Mouse (Mus musculus) MEL (cell line): ENCODE data around the gene Hes3. TPM values are rescaled to one million over a fixed set of nuclear protein-coding genes. Genes with fewer than 3 reads are reported as not detected.

ENCODE experiments used
- DNase-seq: peaks from one replicate; pipeline ENCODE4 v3.0.0; 2011; ENCODE audit warnings: low read depth, low spot score
- H3K27ac ChIP-seq: 2 replicates; pipeline ENCODE4 v1.5.1; 2012; ENCODE audit warnings: low read depth, mild to moderate bottlenecking, control low read depth, low read length, moderate library complexity; ENCODE audit not compliant: control insufficient read depth
- H3K27me3 ChIP-seq, 2 experiments: fragments of 150-350 bp in 1 of 2; sonication (generic) in 1 of 2; 2 replicates each; pipeline ENCODE4 v1.6.1; 2012; ENCODE audit warnings: low read length in 2 of 2, mild to moderate bottlenecking in 2 of 2, improper control_type of control experiment in 1 of 2, moderate library complexity in 1 of 2; ENCODE audit not compliant: insufficient read depth in 2 of 2, control insufficient read depth in 1 of 2
- H3K36me3 ChIP-seq, 2 experiments: 2 replicates each; pipeline ENCODE4 v1.6.1; 2012 to 2014; ENCODE audit warnings: low read length in 2 of 2, improper control_type of control experiment in 1 of 2, inconsistent platforms in 1 of 2, mild to moderate bottlenecking in 1 of 2; ENCODE audit not compliant: insufficient read depth in 2 of 2, control insufficient read depth in 1 of 2
- H3K4me1 ChIP-seq, 2 experiments: fragments of 150-350 bp in 1 of 2; sonication (generic) in 1 of 2; 2 replicates each; pipeline ENCODE4 v1.6.1; 2012; ENCODE audit warnings: low read length in 2 of 2, improper control_type of control experiment in 1 of 2, mild to moderate bottlenecking in 1 of 2; ENCODE audit not compliant: insufficient read depth in 2 of 2, control insufficient read depth in 1 of 2
- H3K4me3 ChIP-seq, 2 experiments: fragments of 150-350 bp in 1 of 2; sonication (generic) in 1 of 2; 2 replicates each; pipeline ENCODE4 v1.5.1; 2012; ENCODE audit warnings: low read depth in 2 of 2, low read length in 2 of 2, mild to moderate bottlenecking in 2 of 2, moderate library complexity in 2 of 2, control low read depth in 1 of 2, improper control_type of control experiment in 1 of 2; ENCODE audit not compliant: control insufficient read depth in 1 of 2, insufficient read depth in 1 of 2
- H3K79me2 ChIP-seq: 2 replicates; pipeline ENCODE4 v1.6.1; 2012; ENCODE audit warnings: mild to moderate bottlenecking, low read length, moderate library complexity; ENCODE audit not compliant: control insufficient read depth, poor library complexity, insufficient read depth
- H3K9ac ChIP-seq: 2 replicates; pipeline ENCODE4 v1.6.1; 2012; ENCODE audit warnings: low read depth, mild to moderate bottlenecking, control low read depth, low read length, moderate library complexity; ENCODE audit not compliant: control insufficient read depth, poor library complexity, severe bottlenecking
- H3K9me3 ChIP-seq: fragments of 150-350 bp; sonication (generic); replicated peaks from 2 replicates; pipeline ENCODE4 v1.6.1; 2012; ENCODE audit warnings: mild to moderate bottlenecking, low read length, improper control_type of control experiment, moderate library complexity; ENCODE audit not compliant: insufficient read depth
- BHLHE40 ChIP-seq: IDR thresholded peaks from 2 replicates; pipeline ENCODE4 v1.6.1; 2012; ENCODE audit warnings: low read depth, mild to moderate bottlenecking, inconsistent platforms, low read length, improper control_type of control experiment, borderline replicate concordance
- CHD1 ChIP-seq: IDR thresholded peaks from 2 replicates; pipeline ENCODE4 v1.6.1; 2012; ENCODE audit warnings: low read depth, mild to moderate bottlenecking, inconsistent platforms, low read length, improper control_type of control experiment
- CHD2 ChIP-seq: IDR thresholded peaks from 2 replicates; pipeline ENCODE4 v1.6.1; 2011; ENCODE audit warnings: low read length, improper control_type of control experiment
- CTCF ChIP-seq, 3 experiments: IDR thresholded peaks in 2 of 3; conservative IDR thresholded peaks in 1 of 3; 2 replicates each; pipeline ENCODE4 v1.5.1; 2011 to 2012; ENCODE audit warnings: low read length in 3 of 3, low read depth in 2 of 3, mild to moderate bottlenecking in 2 of 3, improper control_type of control experiment in 1 of 3, inconsistent platforms in 1 of 3, mixed read lengths in 1 of 3, moderate library complexity in 1 of 3; ENCODE audit not compliant: control insufficient read depth in 1 of 3, insufficient read depth in 1 of 3, poor library complexity in 1 of 3, severe bottlenecking in 1 of 3
- E2F4 ChIP-seq: IDR thresholded peaks from 2 replicates; pipeline ENCODE4 v1.6.1; 2011; ENCODE audit warnings: low read depth, low read length, improper control_type of control experiment, borderline replicate concordance
- EP300 ChIP-seq, 2 experiments: IDR thresholded peaks; 2 replicates each; pipeline ENCODE4 v1.6.1; 2011; ENCODE audit warnings: improper control_type of control experiment in 2 of 2, low read length in 2 of 2, low read depth in 1 of 2, mild to moderate bottlenecking in 1 of 2
- ETS1 ChIP-seq: IDR thresholded peaks from 2 replicates; pipeline ENCODE4 v1.6.1; 2012; ENCODE audit warnings: low read depth, mild to moderate bottlenecking, inconsistent platforms, low read length, improper control_type of control experiment, moderate library complexity
- GATA1 ChIP-seq: IDR thresholded peaks from 2 replicates; pipeline ENCODE4 v1.6.1; 2011; ENCODE audit warnings: low read depth, low read length, improper control_type of control experiment
- HCFC1 ChIP-seq: IDR thresholded peaks from 2 replicates; pipeline ENCODE4 v1.6.1; 2012; ENCODE audit warnings: low read depth, mild to moderate bottlenecking, inconsistent platforms, low read length, improper control_type of control experiment, moderate library complexity
- JUND ChIP-seq: IDR thresholded peaks from 2 replicates; pipeline ENCODE4 v1.6.1; 2011; ENCODE audit warnings: low read depth, mild to moderate bottlenecking, improper control_type of control experiment, low read length
- KAT2A ChIP-seq: conservative IDR thresholded peaks from 2 replicates; pipeline ENCODE4 v1.6.1; 2012; ENCODE audit warnings: low read depth, low read length, improper control_type of control experiment, inconsistent platforms
- MAFK ChIP-seq: IDR thresholded peaks from 2 replicates; pipeline ENCODE4 v1.6.1; 2011; ENCODE audit warnings: low read depth, mild to moderate bottlenecking, low read length, improper control_type of control experiment, borderline replicate concordance
- MAX ChIP-seq: IDR thresholded peaks from 2 replicates; pipeline ENCODE4 v1.6.1; 2011; ENCODE audit warnings: low read length, improper control_type of control experiment
- MAZ ChIP-seq: IDR thresholded peaks from 2 replicates; pipeline ENCODE4 v1.6.1; 2012; ENCODE audit warnings: low read depth, mild to moderate bottlenecking, inconsistent platforms, low read length, improper control_type of control experiment
- MEF2A ChIP-seq: IDR thresholded peaks from 2 replicates; pipeline ENCODE4 v1.6.1; 2014; ENCODE audit warnings: low read depth, mild to moderate bottlenecking, inconsistent platforms, low read length, improper control_type of control experiment; ENCODE audit not compliant: poor library complexity, insufficient replicate concordance, severe bottlenecking; ENCODE audit errors: extremely low read depth
- MXI1 ChIP-seq: IDR thresholded peaks from 2 replicates; pipeline ENCODE4 v1.6.1; 2011; ENCODE audit warnings: mild to moderate bottlenecking, low read depth, low read length, improper control_type of control experiment
- MYB ChIP-seq: IDR thresholded peaks from 2 replicates; pipeline ENCODE4 v1.6.1; 2011; ENCODE audit warnings: mild to moderate bottlenecking, low read depth, low read length, improper control_type of control experiment
- MYC ChIP-seq: IDR thresholded peaks from 2 replicates; pipeline ENCODE4 v1.6.1; 2011; ENCODE audit warnings: low read depth, mild to moderate bottlenecking, low read length, improper control_type of control experiment, moderate library complexity
- NRF1 ChIP-seq: IDR thresholded peaks from 2 replicates; pipeline ENCODE4 v1.6.1; 2014; ENCODE audit warnings: low read depth, mild to moderate bottlenecking, inconsistent platforms, low read length, improper control_type of control experiment, moderate library complexity; ENCODE audit not compliant: poor library complexity, insufficient read depth, severe bottlenecking
- POLR2A ChIP-seq, 2 experiments: IDR thresholded peaks; 2 replicates each; pipeline ENCODE4 v1.6.1; 2011 to 2012; ENCODE audit warnings: low read length in 2 of 2, mild to moderate bottlenecking in 2 of 2, control low read depth in 1 of 2, improper control_type of control experiment in 1 of 2, low read depth in 1 of 2, moderate library complexity in 1 of 2; ENCODE audit not compliant: control insufficient read depth in 1 of 2, insufficient read depth in 1 of 2, poor library complexity in 1 of 2
- POLR2AphosphoS2 ChIP-seq: IDR thresholded peaks from 2 replicates; pipeline ENCODE4 v1.6.1; 2011; ENCODE audit warnings: low read length, improper control_type of control experiment
- POLR2AphosphoS5 ChIP-seq: IDR thresholded peaks from 2 replicates; pipeline ENCODE4 v1.6.1; 2012; ENCODE audit warnings: low read depth, borderline replicate concordance, mild to moderate bottlenecking, inconsistent platforms, low read length, moderate library complexity, mixed read lengths
- RAD21 ChIP-seq: IDR thresholded peaks from 2 replicates; pipeline ENCODE4 v1.6.1; 2011; ENCODE audit warnings: mild to moderate bottlenecking, low read depth, low read length, improper control_type of control experiment
- RCOR1 ChIP-seq: IDR thresholded peaks from 2 replicates; pipeline ENCODE4 v1.6.1; 2012; ENCODE audit warnings: low read depth, mild to moderate bottlenecking, inconsistent platforms, low read length, improper control_type of control experiment
- SIN3A ChIP-seq: IDR thresholded peaks from 2 replicates; pipeline ENCODE4 v1.6.1; 2012; ENCODE audit warnings: low read length, improper control_type of control experiment, inconsistent platforms
- SMC3 ChIP-seq: IDR thresholded peaks from 2 replicates; pipeline ENCODE4 v1.6.1; 2011; ENCODE audit warnings: low read depth, low read length, improper control_type of control experiment
- TAL1 ChIP-seq: IDR thresholded peaks from 2 replicates; pipeline ENCODE4 v1.6.1; 2012; ENCODE audit warnings: mild to moderate bottlenecking, inconsistent platforms, low read length, moderate library complexity, mixed read lengths
- TCF12 ChIP-seq: IDR thresholded peaks from 2 replicates; pipeline ENCODE4 v1.6.1; 2014; ENCODE audit warnings: low read depth, mild to moderate bottlenecking, inconsistent platforms, low read length, improper control_type of control experiment, moderate library complexity
- UBTF ChIP-seq: IDR thresholded peaks from 2 replicates; pipeline ENCODE4 v1.6.1; 2012; ENCODE audit warnings: low read depth, mild to moderate bottlenecking, inconsistent platforms, low read length, improper control_type of control experiment, moderate library complexity, borderline replicate concordance; ENCODE audit not compliant: insufficient read depth
- USF1 ChIP-seq: IDR thresholded peaks from 2 replicates; pipeline ENCODE4 v1.6.1; 2014; ENCODE audit warnings: low read depth, mild to moderate bottlenecking, inconsistent platforms, low read length, improper control_type of control experiment, moderate library complexity
- USF2 ChIP-seq, 2 experiments: IDR thresholded peaks; 2 replicates each; pipeline ENCODE4 v1.6.1; 2011 to 2012; ENCODE audit warnings: improper control_type of control experiment in 2 of 2, low read length in 2 of 2, borderline replicate concordance in 1 of 2, inconsistent platforms in 1 of 2, low read depth in 1 of 2, mild to moderate bottlenecking in 1 of 2; ENCODE audit not compliant: insufficient read depth in 1 of 2
- ZC3H11A ChIP-seq: IDR thresholded peaks from 2 replicates; pipeline ENCODE4 v1.6.1; 2012; ENCODE audit warnings: low read depth, mild to moderate bottlenecking, inconsistent platforms, low read length, improper control_type of control experiment
- ZKSCAN1 ChIP-seq: IDR thresholded peaks from 2 replicates; pipeline ENCODE4 v1.6.1; 2012; ENCODE audit warnings: low read depth, mild to moderate bottlenecking, inconsistent platforms, low read length, improper control_type of control experiment, moderate library complexity
- ZMIZ1 ChIP-seq: IDR thresholded peaks from 2 replicates; pipeline ENCODE4 v1.6.1; 2012; ENCODE audit warnings: low read depth, mild to moderate bottlenecking, inconsistent platforms, low read length, improper control_type of control experiment, moderate library complexity
- ZNF384 ChIP-seq: IDR thresholded peaks from 2 replicates; pipeline ENCODE4 v1.6.1; 2012; ENCODE audit warnings: low read depth, mild to moderate bottlenecking, inconsistent platforms, low read length, improper control_type of control experiment
- polyA plus RNA-seq, 2 experiments: library from polyadenylated mRNA; stranded (reverse) in 1 of 2; unstranded in 1 of 2; fragments of >175 nt in 1 of 2; fragments of >200 nt in 1 of 2; gene quantifications; 2 replicates each; pipeline versions ENCODE4 v1.2.1 to v1.2.4; 2012; ENCODE audit warnings: low replicate concordance in 2 of 2, low read depth in 1 of 2; ENCODE audit not compliant: insufficient read length in 2 of 2, insufficient read depth in 1 of 2, missing spikeins in 1 of 2
- total RNA-seq: library from RNA; depleted of rRNA; stranded (reverse); fragments of 300-350 nt; gene quantifications from 2 replicates; pipeline ENCODE4 v1.2.3, GENCODE M21; 2012

Gene Hes3
- total and polyA plus RNA-seq, 3 experiments, result 0.04 TPM; not detected in 2

DNA sequence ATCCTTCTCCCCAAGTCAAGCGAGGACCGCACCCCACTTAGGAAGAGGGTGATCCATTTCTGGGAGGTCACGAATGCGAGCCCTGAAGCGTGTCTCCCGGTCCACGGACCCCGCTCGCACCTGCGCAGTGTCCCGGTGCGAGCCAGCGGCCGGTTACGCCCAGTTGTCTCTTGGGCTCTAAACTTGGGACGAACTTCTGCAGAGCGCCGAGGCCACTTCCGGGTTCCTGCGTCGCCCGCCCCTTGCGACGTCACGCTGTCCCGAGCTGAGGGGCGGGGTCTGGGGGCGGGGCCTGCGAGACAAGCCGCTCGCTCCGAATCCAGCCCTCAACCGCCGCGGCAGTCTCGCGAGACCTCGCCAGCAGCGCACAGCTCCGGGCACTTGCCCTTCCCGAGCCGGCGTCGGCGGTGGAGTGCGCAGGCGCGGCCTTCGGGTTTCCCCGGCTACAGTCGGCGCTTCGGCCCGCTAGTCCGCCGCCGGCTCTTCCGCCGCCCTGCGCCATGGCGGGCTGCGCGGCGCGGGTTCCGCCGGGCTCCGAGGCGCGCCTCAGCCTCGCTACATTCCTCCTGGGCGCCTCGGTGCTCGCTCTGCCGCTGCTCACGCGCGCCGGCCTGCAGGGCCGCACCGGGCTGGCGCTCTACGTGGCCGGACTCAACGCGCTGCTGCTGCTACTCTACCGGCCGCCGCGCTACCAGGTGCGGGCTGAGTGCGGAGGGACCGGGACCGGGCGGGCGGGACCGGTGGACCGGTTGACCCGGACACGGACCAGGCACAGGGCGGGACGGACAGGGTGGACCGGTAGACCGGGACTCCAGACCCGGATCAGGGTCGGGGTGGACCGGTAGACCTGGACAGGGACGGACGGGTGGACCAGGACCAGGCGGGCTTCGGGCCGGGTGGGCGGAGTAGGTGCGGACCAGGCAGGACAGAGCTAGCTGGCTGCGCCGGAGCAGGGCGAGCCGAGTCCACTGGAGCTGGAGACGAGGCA is 5.7 kb upstream of the Hes3 start, which contains the start of gene Icmt:
Gene Icmt, plus strand, starts transcription at position 354 of the 988 bp plus-strand sequence.
- Histone ChIP-seq H3K79me2 (peaks cover 20% of the 10 kb centered on the region), H3K27ac (peak within 1 kb of the TSS; percentile 88), H3K36me3 (peaks cover 0 to 8% of the 10 kb centered on the region in 2 experiments; a peak in 1 of 4 replicates), H3K9me3 (no peaks in the 10 kb centered on the region), H3K27me3 (no peaks in the 10 kb centered on the region), H3K9ac (peak within 1 kb of the TSS; percentile 95), H3K4me1 (peaks cover 4 to 14% of the 10 kb centered on the region in 2 experiments; a peak in 3 of 4 replicates), H3K4me3 (peak within 1 kb of the TSS; percentile 72 to 86)
- peak; percentile 99 for DNase-seq
- TF ChIP-seq ZKSCAN1, result no peak
- TF ChIP-seq UBTF, result 0 out of 2 replicates have a peak, but pooled peaks have one; percentile 79
- no peak for TF ChIP-seq BHLHE40
- no peak for TF ChIP-seq ZC3H11A
- peak; percentile 97 for TF ChIP-seq CHD2
- TF ChIP-seq MAZ, result no peak
- TF ChIP-seq KAT2A, result no peak; the same call in 1 of the 2 replicates
- peak; percentile 60 for TF ChIP-seq MXI1
- TF ChIP-seq MEF2A, result no peak
- no peak for TF ChIP-seq MAX
- no peak; the same call in none of the 2 replicates for TF ChIP-seq ZMIZ1
- peak; percentile 89 for TF ChIP-seq HCFC1
- no peak for TF ChIP-seq CTCF (IDR thresholded peaks at IDR 0.05 in 2 of 3, conservative IDR thresholded peaks at IDR 0.05 in 1 of 3; ENCODE audit: control insufficient read depth in 1 of 3, insufficient read depth in 1 of 3, low read depth in 2 of 3, low read length in 3 of 3, poor library complexity in 1 of 3, severe bottlenecking in 1 of 3)
- TF ChIP-seq MYC, result no peak
- no peak for TF ChIP-seq USF2 (IDR thresholded peaks at IDR 0.05; ENCODE audit: borderline replicate concordance in 1 of 2, insufficient read depth in 1 of 2, low read depth in 1 of 2, low read length in 2 of 2)
- peak; percentile 75 for TF ChIP-seq NRF1
- TF ChIP-seq CHD1, result no peak
- TF ChIP-seq SIN3A, result peak; percentile 71
- TF ChIP-seq ETS1, result no peak; the same call in 1 of the 2 replicates
- TF ChIP-seq SMC3, result no peak
- peak; percentile 93 for TF ChIP-seq POLR2AphosphoS2
- TF ChIP-seq MAFK, result no peak
- peak; percentile 80 to 96 for TF ChIP-seq POLR2A (IDR thresholded peaks at IDR 0.05; ENCODE audit: control insufficient read depth in 1 of 2, insufficient read depth in 1 of 2, low read depth in 1 of 2, low read length in 2 of 2, poor library complexity in 1 of 2)
- TF ChIP-seq RAD21, result no peak
- peak; percentile 54 for TF ChIP-seq TCF12
- TF ChIP-seq JUND, result no peak
- TF ChIP-seq EP300 (IDR thresholded peaks at IDR 0.05; ENCODE audit: low read depth in 1 of 2, low read length in 2 of 2), result no peak
- no peak for TF ChIP-seq USF1
- no peak for TF ChIP-seq ZNF384
- TF ChIP-seq GATA1, result no peak
- no peak for TF ChIP-seq RCOR1
- TF ChIP-seq POLR2AphosphoS5, result no peak
- no peak for TF ChIP-seq TAL1
- no peak for TF ChIP-seq MYB
- TF ChIP-seq E2F4, result no peak
